Mouse (Mus musculus) forebrain, embryonic 13.5 days (tissue): ENCODE data around the gene Pknox2. TPM values are rescaled to one million over a fixed set of nuclear protein-coding genes. Genes with fewer than 3 reads are reported as not detected.

ENCODE experiments used
- ATAC-seq: fragments of 200-750 bp; cut with Nextera tagmentation; 2 replicates; pipeline ENCODE4 v1.8.0; 2017
- H3K27ac ChIP-seq: fragments of 300-500 bp; sonication (generic); 2 replicates; pipeline ENCODE4 v1.5.1; 2015; ENCODE audit warnings: inconsistent platforms, mild to moderate bottlenecking, moderate library complexity
- H3K27me3 ChIP-seq: fragments of 300-500 bp; sonication (generic); 2 replicates; pipeline ENCODE4 v1.6.1; 2015; ENCODE audit warnings: mild to moderate bottlenecking, inconsistent platforms
- H3K36me3 ChIP-seq: fragments of 300-500 bp; sonication (generic); 2 replicates; pipeline ENCODE4 v1.6.1; 2015; ENCODE audit warnings: mild to moderate bottlenecking, inconsistent platforms; ENCODE audit not compliant: poor library complexity, severe bottlenecking
- H3K4me1 ChIP-seq: fragments of 300-500 bp; sonication (generic); 2 replicates; pipeline ENCODE4 v1.6.1; 2015; ENCODE audit warnings: inconsistent platforms
- H3K4me2 ChIP-seq: fragments of 300-500 bp; sonication (generic); 2 replicates; pipeline ENCODE4 v1.6.1; 2015; ENCODE audit warnings: inconsistent platforms, mild to moderate bottlenecking, moderate library complexity
- H3K4me3 ChIP-seq: fragments of 300-500 bp; sonication (generic); 2 replicates; pipeline ENCODE4 v1.5.1; 2015; ENCODE audit warnings: mild to moderate bottlenecking, inconsistent platforms
- H3K9ac ChIP-seq: fragments of 300-500 bp; sonication (generic); 2 replicates; pipeline ENCODE4 v1.6.1; 2015; ENCODE audit warnings: mild to moderate bottlenecking, inconsistent platforms
- H3K9me3 ChIP-seq: fragments of 300-500 bp; sonication (generic); replicated peaks from 2 replicates; pipeline ENCODE4 v1.6.1; 2016; ENCODE audit warnings: inconsistent platforms
- WGBS: fragments of 180-500 bp; shearing (Covaris S2); methylation state at CpG from one replicate; pipeline ENCODE4 v1.1.7; 2015; 5-methylcytosine and 5-hydroxymethylcytosine counted together
- polyA plus RNA-seq: library from polyadenylated mRNA; unstranded; fragments of >200 nt; fragmentation: Nextera tagmentation; extraction: Ambion mirVana; gene quantifications from 2 replicates; pipeline ENCODE4 v1.2.1, GENCODE M21; 2015

Pknox2 gene
- polyA plus RNA-seq, 1 experiment from 2014 or later: 18.7 TPM

DNA sequence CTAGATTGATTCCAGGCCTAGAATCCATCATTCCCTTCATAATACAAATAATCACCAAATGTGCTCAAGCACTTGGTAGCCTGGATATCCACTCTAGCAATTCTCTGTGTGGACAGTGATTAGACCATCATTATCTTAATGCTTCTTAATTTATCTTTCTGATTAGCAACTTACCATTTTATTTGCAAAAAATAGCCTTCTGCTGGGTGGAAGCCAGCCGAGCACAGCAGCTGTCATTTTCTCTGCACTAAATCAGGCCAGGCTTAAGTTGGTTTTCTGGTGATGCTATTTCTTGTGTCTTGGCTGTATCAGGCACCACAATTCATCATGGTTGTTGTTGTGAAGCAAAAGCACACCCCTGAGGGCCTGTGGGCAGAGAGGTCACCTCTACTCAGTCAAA is 112.9 kb downstream of the Pknox2 start:
- H3K27ac ChIP-seq: no peak overlapping the region
- H3K4me3 ChIP-seq: no peak overlapping the region
- no peak for ATAC-seq
- no peak overlapping the region for H3K9ac ChIP-seq
- no peak overlapping the region for H3K4me2 ChIP-seq
- H3K9me3 ChIP-seq: no peaks in the 10 kb centered on the region
- WGBS: 77% methylated on average over 1 of the region's 1 CpGs
- peaks cover 38% of the 10 kb centered on the region for H3K4me1 ChIP-seq
- no peaks in the 10 kb centered on the region for H3K36me3 ChIP-seq
- H3K27me3 ChIP-seq: no peaks in the 10 kb centered on the region

DNA sequence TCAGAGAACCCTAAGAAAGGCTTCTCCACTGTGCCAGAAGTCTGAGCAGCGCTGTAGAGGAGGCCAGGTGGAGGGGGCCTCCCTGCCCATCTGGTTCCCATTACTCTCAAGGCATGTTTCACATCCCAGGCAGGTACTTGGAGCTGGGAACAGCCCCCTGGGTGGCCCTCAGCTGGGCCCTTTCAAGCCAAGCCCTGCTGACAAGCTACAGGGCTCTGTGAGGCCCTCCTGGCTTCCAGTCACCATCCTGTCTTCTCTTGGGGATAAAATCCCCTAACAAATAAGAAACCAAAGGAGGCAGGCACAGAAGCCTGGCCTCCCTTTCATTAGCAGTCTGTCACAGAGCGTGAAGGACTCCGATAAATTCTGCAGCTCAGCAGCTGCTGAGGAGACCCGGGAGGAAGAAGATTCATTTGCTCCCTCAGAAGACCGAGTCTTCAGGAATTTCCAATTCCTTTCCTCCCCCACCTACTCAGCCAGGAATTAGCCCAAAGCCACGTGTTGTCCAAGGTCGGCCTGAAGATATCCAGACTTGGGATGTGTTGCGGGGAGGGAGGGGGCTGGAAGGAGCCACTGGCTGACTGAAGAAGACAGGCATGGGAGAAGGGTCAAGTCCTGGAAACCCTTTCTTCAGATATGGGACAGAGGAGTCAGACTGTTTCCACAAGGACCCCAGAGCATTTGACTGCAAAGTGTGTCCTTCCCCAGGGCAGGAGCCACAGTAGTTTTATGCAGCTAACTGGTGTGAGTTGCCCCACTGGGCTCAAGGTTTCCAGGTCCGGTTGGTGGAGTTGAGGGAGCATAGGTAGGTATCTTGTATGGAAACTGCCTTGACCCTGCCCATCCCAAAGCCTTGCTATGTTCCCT is 116.6 kb downstream of the Pknox2 start:
- Histone ChIP-seq H3K36me3 (no peaks in the 10 kb centered on the region), H3K27ac (peak overlapping the region; percentile 44), H3K4me3 (no peak overlapping the region), H3K9me3 (no peaks in the 10 kb centered on the region), H3K9ac (no peak overlapping the region), H3K4me2 (no peak overlapping the region), H3K27me3 (no peaks in the 10 kb centered on the region), H3K4me1 (peaks cover 54% of the 10 kb centered on the region)
- 28% methylated on average over 9 of the region's 9 CpGs for WGBS
- 0 out of 2 replicates have a peak, but pooled peaks have one; percentile 13 for ATAC-seq

DNA sequence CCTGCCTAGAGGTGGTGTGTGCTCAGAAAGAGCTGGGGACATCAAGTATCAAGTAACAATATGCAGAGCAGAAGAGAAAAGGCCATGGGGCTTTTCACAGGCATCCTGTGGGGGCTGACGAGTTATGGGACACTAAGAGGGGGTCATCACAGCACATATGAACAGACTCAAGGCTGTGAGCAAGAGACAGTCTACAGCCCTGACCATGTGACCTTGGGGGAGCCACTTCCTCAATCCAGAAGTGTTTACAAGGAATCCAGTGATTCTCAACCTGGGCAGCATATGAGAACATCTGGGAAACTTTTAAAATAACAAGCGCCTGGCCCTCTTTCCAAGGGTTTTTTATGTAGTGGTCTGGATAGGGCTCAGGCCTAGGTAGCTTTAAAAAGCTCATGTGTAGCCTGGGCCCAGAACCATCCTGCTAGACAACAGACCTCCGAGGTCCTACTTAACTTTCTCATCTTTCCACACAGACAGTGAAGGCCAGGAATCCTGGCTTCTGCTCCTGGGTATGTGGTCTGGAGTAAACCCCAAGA is 117.3 kb downstream of the Pknox2 start:
- no peaks in the 10 kb centered on the region for H3K9me3 ChIP-seq
- H3K9ac ChIP-seq: no peak overlapping the region
- WGBS: 80% methylated on average over 3 of the region's 3 CpGs
- H3K4me2 ChIP-seq: no peak overlapping the region
- peaks cover 61% of the 10 kb centered on the region for H3K4me1 ChIP-seq
- no peaks in the 10 kb centered on the region for H3K36me3 ChIP-seq
- peak overlapping the region; percentile 44; the same call in 1 of the 2 replicates for H3K27ac ChIP-seq
- no peaks in the 10 kb centered on the region for H3K27me3 ChIP-seq
- no peak for ATAC-seq
- no peak overlapping the region for H3K4me3 ChIP-seq

DNA sequence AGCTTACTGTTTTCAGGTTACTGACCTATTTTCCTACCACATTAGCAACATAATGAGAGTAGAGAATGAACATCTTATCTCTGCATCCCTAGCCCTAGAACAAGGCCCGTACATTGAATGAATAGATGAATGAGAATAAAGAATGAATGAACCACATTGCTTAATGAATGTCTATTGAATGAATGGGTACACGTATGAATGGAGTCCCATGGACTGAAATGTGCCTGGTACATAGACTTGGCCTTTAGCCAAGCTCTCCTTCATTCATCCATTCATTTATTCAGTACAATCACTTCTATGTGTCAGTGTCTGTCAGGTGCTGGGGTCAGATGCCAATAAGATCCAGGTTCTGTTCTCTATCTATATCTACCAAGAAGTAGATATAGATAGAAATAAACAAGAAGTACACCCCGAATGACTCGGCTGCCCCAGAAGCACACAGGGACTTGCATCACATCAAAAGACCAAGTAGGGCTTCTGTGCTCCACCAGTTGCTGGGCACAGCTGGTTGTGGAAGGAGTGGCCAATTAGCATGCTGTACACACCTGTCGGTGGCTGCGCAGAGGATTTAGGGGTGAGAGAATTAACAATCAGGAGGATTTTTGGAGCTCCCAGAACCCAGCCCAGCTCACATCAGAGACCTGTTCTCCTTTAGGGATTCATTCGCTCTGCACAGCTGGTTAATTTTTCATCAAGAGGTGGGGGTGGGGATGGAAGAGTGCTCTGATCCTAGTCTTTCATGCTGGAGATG is 119.2 kb downstream of the Pknox2 start:
- peak overlapping the region; percentile 13; the same call in 1 of the 2 replicates for H3K4me2 ChIP-seq
- 19% methylated on average over 7 of the region's 7 CpGs for WGBS

DNA sequence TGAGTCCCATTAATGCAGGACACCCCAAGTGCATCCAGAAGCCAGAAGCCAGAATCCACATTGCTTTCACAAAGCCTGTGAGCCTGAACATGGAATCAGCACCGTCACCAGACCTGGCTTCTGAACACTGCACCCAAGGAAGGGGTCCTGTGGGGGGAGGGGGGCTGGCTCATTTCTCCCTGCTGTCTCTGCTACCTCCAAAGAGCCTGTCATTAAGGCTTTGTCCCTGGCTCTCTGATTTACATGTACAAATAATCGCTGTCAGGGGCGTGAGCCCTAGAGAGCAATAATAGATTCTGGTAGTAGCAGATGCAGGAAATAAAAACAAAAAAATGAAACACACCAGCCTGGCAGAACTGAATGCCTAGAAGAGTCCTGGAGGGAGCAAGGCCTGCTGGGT is 121.3 kb downstream of the Pknox2 start:
- H3K4me1 ChIP-seq: peaks cover 73% of the 10 kb centered on the region
- H3K9ac ChIP-seq: 0 out of 2 replicates have a peak overlapping the region, but pooled peaks have one; percentile 23
- WGBS: 13% methylated on average over 3 of the region's 3 CpGs
- no peak overlapping the region for H3K4me2 ChIP-seq
- peak; percentile 67 for ATAC-seq
- no peaks in the 10 kb centered on the region for H3K27me3 ChIP-seq
- H3K4me3 ChIP-seq: no peak overlapping the region
- H3K9me3 ChIP-seq: no peaks in the 10 kb centered on the region
- peak overlapping the region; percentile 84 for H3K27ac ChIP-seq
- no peaks in the 10 kb centered on the region for H3K36me3 ChIP-seq

More for the DNA sequence above, 119.2 kb downstream of the Pknox2 start:
- H3K27ac ChIP-seq: peak overlapping the region; percentile 37
- no peaks in the 10 kb centered on the region for H3K9me3 ChIP-seq
- no peak overlapping the region for H3K9ac ChIP-seq
- H3K4me3 ChIP-seq: no peak overlapping the region
- H3K36me3 ChIP-seq: no peaks in the 10 kb centered on the region
- peaks cover 57% of the 10 kb centered on the region for H3K4me1 ChIP-seq
- H3K27me3 ChIP-seq: no peaks in the 10 kb centered on the region
- peak; percentile 74 for ATAC-seq

DNA sequence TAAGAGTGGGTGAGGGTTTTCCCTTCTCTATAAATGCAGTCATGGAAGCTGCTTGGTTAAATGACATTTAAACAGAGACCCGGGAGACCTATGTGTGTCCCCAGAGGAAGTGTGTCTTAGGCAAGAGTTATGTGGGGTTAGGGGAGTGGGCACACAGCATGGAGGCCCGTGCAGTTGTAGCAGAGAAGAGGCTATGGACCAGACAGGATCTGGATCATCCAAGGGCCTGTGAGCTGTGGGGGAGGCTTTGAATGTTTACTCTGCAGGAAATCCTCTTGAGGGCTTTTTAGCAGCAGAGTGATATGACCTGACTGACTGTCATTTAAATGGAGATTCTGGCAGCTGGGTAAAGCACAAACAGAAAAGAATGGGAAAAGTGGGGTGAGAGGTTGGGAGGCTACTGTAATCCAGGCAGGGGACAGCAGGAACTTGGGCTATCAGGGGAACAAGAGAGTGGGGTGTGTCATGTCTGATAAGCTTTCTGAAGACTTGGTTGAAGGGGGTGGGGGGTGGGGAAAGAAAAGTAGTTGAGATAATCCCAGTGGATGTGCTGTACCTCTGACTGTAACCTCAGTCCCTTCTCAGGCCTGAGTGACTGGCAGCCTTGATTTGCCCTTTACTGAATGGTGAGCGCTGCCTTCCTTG is 125.5 kb downstream of the Pknox2 start:
- no peaks in the 10 kb centered on the region for H3K36me3 ChIP-seq
- WGBS: 12% methylated on average over 3 of the region's 3 CpGs
- ATAC-seq: 0 out of 2 replicates have a peak, but pooled peaks have one; percentile 9
- peaks cover 41% of the 10 kb centered on the region for H3K4me1 ChIP-seq
- H3K27me3 ChIP-seq: no peaks in the 10 kb centered on the region
- no peak overlapping the region for H3K4me2 ChIP-seq
- H3K9me3 ChIP-seq: no peaks in the 10 kb centered on the region
- H3K9ac ChIP-seq: no peak overlapping the region
- H3K4me3 ChIP-seq: no peak overlapping the region
- H3K27ac ChIP-seq: no peak overlapping the region; the same call in 1 of the 2 replicates

DNA sequence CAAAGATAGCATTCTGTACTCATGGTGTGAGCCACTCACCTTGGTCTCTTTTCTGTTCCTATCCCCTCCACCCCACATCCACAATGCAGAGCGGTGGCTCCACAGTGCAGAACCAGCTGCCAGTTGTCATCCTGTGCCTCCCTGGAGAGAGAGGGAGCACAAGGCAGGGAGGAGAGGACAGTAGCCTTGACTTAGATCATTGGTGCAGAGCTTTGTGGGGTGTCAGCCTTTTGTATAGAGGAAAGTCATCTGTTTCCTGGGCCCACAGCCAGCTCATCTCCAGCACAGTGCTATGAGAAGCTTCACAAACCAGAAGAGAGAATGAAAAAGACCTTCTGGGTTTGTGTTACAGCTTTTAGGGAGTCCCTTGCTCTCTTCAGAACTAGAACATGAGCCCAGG is 129.1 kb downstream of the Pknox2 start:
- Histone ChIP-seq H3K4me1 (peaks cover 33% of the 10 kb centered on the region), H3K9me3 (no peaks in the 10 kb centered on the region), H3K4me3 (no peak overlapping the region), H3K36me3 (no peaks in the 10 kb centered on the region), H3K27ac (no peak overlapping the region), H3K4me2 (no peak overlapping the region), H3K27me3 (no peaks in the 10 kb centered on the region), H3K9ac (no peak overlapping the region)
- ATAC-seq: no peak
- WGBS: 60% methylated on average over 1 of the region's 1 CpGs

DNA sequence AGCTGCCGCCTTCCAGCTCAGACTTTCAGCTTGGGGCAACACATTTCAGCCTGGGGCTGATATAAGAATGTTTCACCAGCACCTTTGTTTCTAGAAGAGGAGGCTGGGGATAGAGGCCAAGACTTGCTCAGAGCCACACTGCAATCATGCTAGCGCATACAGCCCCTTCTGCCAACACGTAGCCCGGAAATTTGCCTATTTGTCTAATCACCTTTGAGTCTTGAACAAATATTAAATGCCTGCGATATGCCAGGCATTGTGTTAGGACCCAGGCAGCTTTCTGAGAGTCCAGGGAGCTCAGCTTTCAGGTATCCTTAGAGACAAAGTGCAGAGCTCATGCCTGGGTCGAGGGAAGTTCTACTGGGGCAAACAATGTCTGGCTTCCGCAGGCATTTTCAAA is 130.0 kb downstream of the Pknox2 start:
- WGBS: 80% methylated on average over 7 of the region's 7 CpGs
- Histone ChIP-seq H3K36me3 (no peaks in the 10 kb centered on the region), H3K4me2 (no peak overlapping the region), H3K27ac (no peak overlapping the region), H3K4me3 (no peak overlapping the region), H3K9ac (no peak overlapping the region), H3K4me1 (peaks cover 30% of the 10 kb centered on the region), H3K9me3 (no peaks in the 10 kb centered on the region), H3K27me3 (no peaks in the 10 kb centered on the region)
- no peak for ATAC-seq

DNA sequence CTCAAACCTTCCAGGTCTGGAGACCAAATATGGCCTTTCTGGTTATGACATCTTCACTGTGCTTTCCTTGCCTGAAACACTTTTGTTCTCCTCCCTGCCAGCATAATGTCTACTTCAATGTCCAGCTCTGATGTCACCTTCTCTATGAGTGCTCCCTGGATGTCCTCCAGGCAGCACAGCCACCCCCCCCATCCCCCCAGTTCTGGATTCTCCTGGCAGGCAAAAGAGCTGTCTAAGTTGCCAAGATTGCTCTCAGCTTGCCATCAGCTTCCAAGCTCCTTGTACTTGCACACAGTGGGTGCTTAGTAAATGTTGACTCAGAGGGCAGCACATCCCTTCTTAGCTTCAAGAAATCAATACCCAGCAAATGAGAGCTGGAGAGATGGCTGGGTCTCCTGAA is 131.0 kb downstream of the Pknox2 start:
- Histone ChIP-seq H3K4me1 (peaks cover 30% of the 10 kb centered on the region), H3K9me3 (no peaks in the 10 kb centered on the region), H3K36me3 (no peaks in the 10 kb centered on the region), H3K4me3 (no peak overlapping the region), H3K4me2 (no peak overlapping the region), H3K9ac (no peak overlapping the region), H3K27me3 (no peaks in the 10 kb centered on the region), H3K27ac (no peak overlapping the region)
- no peak for ATAC-seq

DNA sequence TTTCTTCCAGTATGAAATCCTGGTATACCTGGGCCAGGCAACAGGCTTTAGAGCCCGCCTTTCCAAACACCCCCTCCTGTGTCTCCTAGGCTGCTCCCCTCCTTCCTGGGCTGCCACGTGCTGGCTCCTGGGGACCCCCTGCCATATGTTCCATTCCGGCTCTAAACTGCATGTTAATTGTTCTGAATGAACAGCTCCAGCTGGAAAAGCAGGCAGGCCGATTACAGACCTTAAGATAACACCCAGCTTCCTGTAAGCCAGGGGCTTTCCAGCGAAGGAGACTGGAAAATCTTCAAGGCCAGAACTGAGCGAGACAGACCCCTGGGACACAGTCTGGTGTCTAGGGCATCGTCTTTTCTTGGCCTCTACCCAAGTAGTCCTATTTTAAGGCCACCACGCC is 133.6 kb downstream of the Pknox2 start:
- peak; percentile 72 for ATAC-seq
- Histone ChIP-seq H3K9me3 (no peaks in the 10 kb centered on the region), H3K4me2 (no peak overlapping the region), H3K36me3 (no peaks in the 10 kb centered on the region), H3K27ac (peak overlapping the region; percentile 22), H3K27me3 (no peaks in the 10 kb centered on the region), H3K9ac (no peak overlapping the region), H3K4me3 (no peak overlapping the region), H3K4me1 (peaks cover 30% of the 10 kb centered on the region)
- WGBS: 40% methylated on average over 8 of the region's 8 CpGs

DNA sequence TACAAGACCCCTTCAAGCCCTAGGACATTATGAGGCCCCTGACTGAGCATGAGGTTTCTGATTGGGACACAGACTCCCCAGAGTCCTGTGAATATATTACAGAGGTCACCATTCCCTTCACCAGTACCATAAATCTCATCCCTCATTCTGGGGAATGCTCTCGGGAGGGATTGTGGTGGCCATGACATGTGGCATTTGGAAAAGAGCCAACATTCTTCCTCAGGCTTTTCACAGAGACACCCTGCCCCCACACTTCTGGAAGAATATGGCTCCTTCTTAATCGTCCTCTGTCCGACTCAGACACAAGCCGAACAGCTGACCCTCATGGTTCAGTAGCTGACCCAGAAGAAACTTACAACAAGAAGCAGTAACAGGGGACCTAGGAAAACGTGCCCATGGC is 139.1 kb downstream of the Pknox2 start:
- no peak for ATAC-seq
- Histone ChIP-seq H3K4me1 (peaks cover 53% of the 10 kb centered on the region), H3K27ac (no peak overlapping the region), H3K36me3 (no peaks in the 10 kb centered on the region), H3K9me3 (no peaks in the 10 kb centered on the region), H3K4me3 (no peak overlapping the region), H3K27me3 (no peaks in the 10 kb centered on the region), H3K9ac (no peak overlapping the region), H3K4me2 (no peak overlapping the region)
- 40% methylated on average over 5 of the region's 5 CpGs for WGBS

DNA sequence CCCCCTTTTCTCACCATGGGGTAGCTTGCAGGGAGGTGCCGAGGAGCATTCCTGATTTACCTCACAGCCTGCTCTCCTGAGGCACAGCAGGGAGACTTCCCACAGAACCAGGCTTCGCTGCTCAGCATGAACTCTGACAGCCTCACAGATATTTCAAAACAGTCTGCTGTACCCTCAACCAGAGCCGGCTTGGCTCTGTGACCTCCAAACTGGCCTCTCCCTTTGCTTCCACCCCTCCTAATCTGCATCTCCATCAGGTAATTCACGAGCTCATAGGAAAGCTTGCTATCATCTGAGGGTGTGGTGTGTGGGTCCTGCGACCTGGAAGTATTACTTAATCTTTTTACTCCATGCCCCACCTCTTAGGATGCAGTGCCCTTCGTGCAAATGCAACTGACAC is 142.5 kb downstream of the Pknox2 start:
- no peak for ATAC-seq
- Histone ChIP-seq H3K4me1 (peaks cover 57% of the 10 kb centered on the region), H3K4me3 (no peak overlapping the region), H3K9me3 (no peaks in the 10 kb centered on the region), H3K27me3 (no peaks in the 10 kb centered on the region), H3K27ac (no peak overlapping the region), H3K36me3 (no peaks in the 10 kb centered on the region), H3K4me2 (no peak overlapping the region), H3K9ac (no peak overlapping the region)
- WGBS: 41% methylated on average over 6 of the region's 6 CpGs
